In the genomic region with DNA sequence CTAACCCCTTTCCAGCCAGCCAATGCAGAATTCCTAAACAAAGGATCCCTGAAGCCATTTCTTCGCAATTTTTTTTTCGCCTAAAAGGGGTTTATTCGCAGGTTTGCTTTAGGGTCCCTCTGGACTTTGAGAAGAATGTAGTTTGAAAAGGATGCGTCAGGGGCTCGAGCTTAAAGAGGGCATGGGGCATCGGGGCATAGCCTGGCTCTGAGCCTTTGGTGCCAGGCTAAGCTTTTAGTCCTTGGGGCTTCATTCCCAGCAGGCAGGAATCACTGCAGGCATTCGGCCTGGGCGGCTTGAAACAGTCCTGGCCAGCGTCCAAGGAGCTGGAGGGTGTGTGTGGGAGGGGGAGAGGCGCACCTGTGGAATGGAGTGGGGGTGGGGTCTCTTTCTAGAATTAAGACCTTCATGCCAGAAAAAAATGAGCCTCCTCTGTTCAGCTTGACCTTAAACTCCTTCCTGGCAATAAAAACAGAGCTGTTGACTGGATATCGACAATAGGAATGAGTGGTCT, we compare ENCODE assay signal across 14 mouse cellular contexts. TPM values are rescaled to one million over a fixed set of nuclear protein-coding genes. Genes with fewer than 3 reads are reported as not detected.
A peak's percentile ranks its signal among the peaks of the same experiment; 100 is the strongest.
DNase-seq lines count a peak whose midpoint lies in the region; ATAC-seq and TF ChIP-seq lines count a peak whose summit lies in the region.
"Had no signal": no experiment of that assay in that cellular context is flagged by ENCODE, and none has a peak within 500 bp of the region (broad histone marks: within the 10 kb centered on the region; RNA-seq: fewer than 3 reads in every experiment).

No protein-coding gene starts in this region.

- H3K4me3 ChIP-seq in heart, embryonic 10.5 days = peak overlapping the region; percentile 50
- no peak overlapping the region for H3K4me3 ChIP-seq in heart, adult 2 months
- H3K4me3 ChIP-seq in lung, embryonic 14.5 days (ENCODE audit: low read depth, low read length) = no peak overlapping the region
- peak overlapping the region; percentile 49 for H3K4me3 ChIP-seq in embryonic facial prominence, embryonic 10.5 days
- H3K4me3 ChIP-seq in limb, embryonic 10.5 days = peak overlapping the region; percentile 25

- H3K79me2 ChIP-seq in heart, adult 2 months (replicated peaks; ENCODE audit: control insufficient read depth, insufficient read depth, low read length) = no peaks in the 10 kb centered on the region

- H3K4me2 ChIP-seq in lung, embryonic 14.5 days = peak overlapping the region; percentile 43

- no peak overlapping the region for H3K9ac ChIP-seq in heart, adult 2 months (ENCODE audit: low read depth, low read length)
- H3K9ac ChIP-seq in lung, embryonic 14.5 days = no peak overlapping the region

- TF ChIP-seq CTCF in heart, adult 2 months (IDR thresholded peaks at IDR 0.05) = no peak
- no peak for TF ChIP-seq CTCF in lung, embryonic 14.5 days (IDR thresholded peaks at IDR 0.05; ENCODE audit: low read depth)

- TF ChIP-seq EP300 in heart, adult 2 months (IDR thresholded peaks at IDR 0.05; ENCODE audit: insufficient read depth, low read depth, low read length) = no peak

- no peak for ATAC-seq in lung, embryonic 14.5 days (ENCODE audit: insufficient read depth)
- ATAC-seq: CD4-positive, CD25-positive, alpha-beta regulatory T cell, adult 4 months; hindbrain, postnatal 0 days had no signal

- no peaks in the 10 kb centered on the region for H3K36me3 ChIP-seq in heart, embryonic 10.5 days
- H3K36me3 ChIP-seq in heart, adult 2 months (ENCODE audit: control insufficient read depth, insufficient read depth, low read length) = no peaks in the 10 kb centered on the region
- no peaks in the 10 kb centered on the region for H3K36me3 ChIP-seq in lung, embryonic 14.5 days (ENCODE audit: insufficient read depth)
- H3K36me3 ChIP-seq in embryonic facial prominence, embryonic 10.5 days (replicated peaks) = no peaks in the 10 kb centered on the region
- no peaks in the 10 kb centered on the region for H3K36me3 ChIP-seq in limb, embryonic 10.5 days

- H3K9me3 ChIP-seq in heart, embryonic 10.5 days = no peaks in the 10 kb centered on the region
- H3K9me3 ChIP-seq in lung, embryonic 14.5 days (ENCODE audit: low read depth, low read length) = no peaks in the 10 kb centered on the region
- no peaks in the 10 kb centered on the region for H3K9me3 ChIP-seq in embryonic facial prominence, embryonic 10.5 days
- no peaks in the 10 kb centered on the region for H3K9me3 ChIP-seq in limb, embryonic 10.5 days (replicated peaks)

- no peak overlapping the region; the same call in 1 of the 2 replicates for H3K27ac ChIP-seq in heart, embryonic 10.5 days
- no peak overlapping the region for H3K27ac ChIP-seq in heart, adult 2 months
- H3K27ac ChIP-seq in lung, embryonic 14.5 days (ENCODE audit: low read depth) = no peak overlapping the region
- peak overlapping the region; percentile 70; the same call in 1 of the 2 replicates for H3K27ac ChIP-seq in embryonic facial prominence, embryonic 10.5 days (replicated peaks)
- H3K27ac ChIP-seq in limb, embryonic 10.5 days = no peak overlapping the region
- H3K27ac ChIP-seq: gastrocnemius, adult 2 months; hindbrain, postnatal 0 days had no signal

- peaks cover 42% of the 10 kb centered on the region for H3K4me1 ChIP-seq in heart, embryonic 10.5 days
- peaks cover 3% of the 10 kb centered on the region for H3K4me1 ChIP-seq in heart, adult 2 months (ENCODE audit: control insufficient read depth, insufficient read depth, low read length)
- H3K4me1 ChIP-seq in lung, embryonic 14.5 days (ENCODE audit: insufficient read depth) = no peaks in the 10 kb centered on the region
- H3K4me1 ChIP-seq in embryonic facial prominence, embryonic 10.5 days = peaks cover 75% of the 10 kb centered on the region
- peaks cover 44% of the 10 kb centered on the region for H3K4me1 ChIP-seq in limb, embryonic 10.5 days

- 3% methylated on average over 11 of the region's 11 CpGs for WGBS in heart, embryonic 10.5 days
- 5% methylated on average over 11 of the region's 11 CpGs for WGBS in heart, adult 2 months
- whole genome bisulfite sequencing in lung, embryonic 14.5 days = 3% methylated on average over 11 of the region's 11 CpGs
- 4% methylated on average over 11 of the region's 11 CpGs for WGBS in embryonic facial prominence, embryonic 10.5 days
- 3% methylated on average over 11 of the region's 11 CpGs for WGBS in limb, embryonic 10.5 days

- intact Hi-C loops in heart, adult 2 months (cut with DNase I) = no loop called here

- no peak for TF ChIP-seq POLR2A in heart, adult 2 months (IDR thresholded peaks at IDR 0.05; ENCODE audit: insufficient read depth, low read depth, low read length)

- H3K27me3 ChIP-seq in heart, embryonic 10.5 days (ENCODE audit: insufficient read depth, poor library complexity, severe bottlenecking) = peaks cover 98% of the 10 kb centered on the region
- peaks cover 47% of the 10 kb centered on the region for H3K27me3 ChIP-seq in heart, adult 2 months (ENCODE audit: control insufficient read depth, insufficient read depth, low read length)
- peaks cover 93% of the 10 kb centered on the region for H3K27me3 ChIP-seq in lung, embryonic 14.5 days (ENCODE audit: insufficient read depth, low read length)
- H3K27me3 ChIP-seq in embryonic facial prominence, embryonic 10.5 days (replicated peaks; ENCODE audit: low read depth, poor library complexity, severe bottlenecking) = peaks cover 100% of the 10 kb centered on the region
- peaks cover 100% of the 10 kb centered on the region for H3K27me3 ChIP-seq in limb, embryonic 10.5 days (ENCODE audit: low read depth, poor library complexity, severe bottlenecking)

- DNase-seq in heart, embryonic 10.5 days (ENCODE audit: low spot score) = no peak
- DNase-seq in heart, adult 2 months = no peak
- peak; percentile 68 for DNase-seq in lung, embryonic 14.5 days
- no peak for DNase-seq in lung, postnatal 14 days
- DNase-seq in embryonic facial prominence, embryonic 10.5 days (ENCODE audit: low spot score) = peak; percentile 40
- DNase-seq in limb, embryonic 10.5 days (ENCODE audit: low spot score) = peak; percentile 51
- no peak for DNase-seq in frontal cortex, postnatal 14 days (ENCODE audit: low spot score in 2 of 2)
- DNase-seq in T-cell, adult 2 months (ENCODE audit: low spot score) = no peak
- DNase-seq: gastrocnemius, adult 2 months; lung, adult 18-20 months had no signal

RNA-seq across cellular contexts. Expression of a gene that starts 2.5 kb away (rescaled TPM):
- polyA plus RNA-seq in heart, embryonic 10.5 days (2016; fragmentation: Nextera tagmentation; extraction: Ambion mirVana) = 2.6 and 11.7 TPM in 2 replicates
- total RNA-seq in heart, adult 2 months (2021) = not detected
- polyA plus RNA-seq in heart, adult 2 months (2012; rRNA removed) = 0.14 TPM in 1 of 2 replicates, not detected in the other
- polyA plus RNA-seq in lung, embryonic 14.5 days (2014; fragmentation: Nextera tagmentation; extraction: Ambion mirVana) = 0.35 and 0.86 TPM in 2 replicates
- polyA plus RNA-seq in embryonic facial prominence, embryonic 10.5 days (2016; fragmentation: Nextera tagmentation; extraction: Ambion mirVana) = 43.5 and 57.9 TPM in 2 replicates
- polyA plus RNA-seq in limb, embryonic 10.5 days (2016; fragmentation: Nextera tagmentation; extraction: Ambion mirVana) = 0.16 and 4.1 TPM in 2 replicates
- total RNA-seq: common myeloid progenitor, adult 5-6 weeks; gastrocnemius, adult 2 months; hindbrain, postnatal 0 days; layer of hippocampus, postnatal 10 days had no signal
- polyA plus RNA-seq: CD4-positive, CD25-positive, alpha-beta regulatory T cell, adult 4 months; hindbrain, postnatal 0 days had no signal

RNA-seq across cellular contexts. Expression of a gene that starts 34.8 kb away (rescaled TPM):
- polyA plus RNA-seq in heart, embryonic 10.5 days (2016; fragmentation: Nextera tagmentation; extraction: Ambion mirVana) = 5.1 and 7.0 TPM in 2 replicates
- total RNA-seq in heart, adult 2 months (2021) = 1 to 10 TPM; 4.6 to 5.6 TPM
- polyA plus RNA-seq in heart, adult 2 months (2012; rRNA removed) = 1.7 and 3.2 TPM in 2 replicates
- polyA plus RNA-seq in lung, embryonic 14.5 days (2014; fragmentation: Nextera tagmentation; extraction: Ambion mirVana) = 13.7 and 14.8 TPM in 2 replicates
- 7.7 and 10.5 TPM in 2 replicates for polyA plus RNA-seq in embryonic facial prominence, embryonic 10.5 days (2016; fragmentation: Nextera tagmentation; extraction: Ambion mirVana)
- 6.0 and 10.9 TPM in 2 replicates for polyA plus RNA-seq in limb, embryonic 10.5 days (2016; fragmentation: Nextera tagmentation; extraction: Ambion mirVana)

Comparison
In these comparisons a context has a peak if more than half of its experiments do, and no peak if none do; other contexts are left out.
1. DNase-seq: peak in lung, embryonic 14.5 days (single experiment), embryonic facial prominence, embryonic 10.5 days (single experiment) and limb, embryonic 10.5 days (single experiment); none in heart, embryonic 10.5 days (single experiment), heart, adult 2 months (0 of 2), lung, postnatal 14 days (single experiment), frontal cortex, postnatal 14 days (0 of 2) and T-cell, adult 2 months (single experiment).
2. H3K4me3 ChIP-seq: peak in heart, embryonic 10.5 days (single experiment), embryonic facial prominence, embryonic 10.5 days (single experiment) and limb, embryonic 10.5 days (single experiment); none in heart, adult 2 months (single experiment) and lung, embryonic 14.5 days (single experiment).